Mouse (Mus musculus) midbrain, embryonic 11.5 days (tissue): Measurements from ENCODE around the gene Khk. TPM values are rescaled to one million over a fixed set of nuclear protein-coding genes. Genes with fewer than 3 reads are reported as not detected.

Source experiments
- ATAC-seq: fragments of 200-750 bp; cut with Nextera tagmentation; 2 replicates; pipeline ENCODE4 v1.8.0; 2017; ENCODE audit warnings: moderate TSS enrichment, moderate library complexity; ENCODE audit not compliant: low FRiP score
- DNase-seq: peaks from one replicate; pipeline ENCODE4 v3.0.0; 2015; ENCODE audit warnings: low spot score; ENCODE audit errors: missing footprints
- H3K27ac ChIP-seq: fragments of 300-500 bp; sonication (generic); 2 replicates; pipeline ENCODE4 v1.5.1; 2014; ENCODE audit warnings: low read depth, low read length
- H3K27me3 ChIP-seq: fragments of 300-500 bp; sonication (generic); 2 replicates; pipeline ENCODE4 v1.6.1; 2014; ENCODE audit warnings: mild to moderate bottlenecking, low read length, moderate library complexity, mixed read lengths; ENCODE audit not compliant: control insufficient read depth, insufficient read depth
- H3K36me3 ChIP-seq: fragments of 300-500 bp; sonication (generic); 2 replicates; pipeline ENCODE4 v1.6.1; 2014; ENCODE audit warnings: mild to moderate bottlenecking, low read length, moderate library complexity, mixed read lengths; ENCODE audit not compliant: control insufficient read depth, insufficient read depth
- H3K4me1 ChIP-seq: fragments of 300-500 bp; sonication (generic); 2 replicates; pipeline ENCODE4 v1.6.1; 2014; ENCODE audit warnings: low read length; ENCODE audit not compliant: control insufficient read depth, insufficient read depth
- H3K4me2 ChIP-seq: fragments of 300-500 bp; sonication (generic); 2 replicates; pipeline ENCODE4 v1.6.1; 2014; ENCODE audit warnings: mild to moderate bottlenecking, moderate library complexity
- H3K4me3 ChIP-seq: fragments of 300-500 bp; sonication (generic); 2 replicates; pipeline ENCODE4 v1.5.1; 2014; ENCODE audit warnings: low read depth, low read length
- H3K9ac ChIP-seq: fragments of 300-500 bp; sonication (generic); 2 replicates; pipeline ENCODE4 v1.6.1; 2014; ENCODE audit warnings: low read length
- H3K9me3 ChIP-seq: fragments of 300-500 bp; sonication (generic); 2 replicates; pipeline ENCODE4 v1.6.1; 2016; ENCODE audit warnings: low read length; ENCODE audit not compliant: control insufficient read depth
- WGBS: fragments of 180-500 bp; shearing (Covaris S2); extraction: QIAGEN DNeasy Blood & Tissue Kit; methylation state at CpG from one replicate; pipeline ENCODE4 v1.1.7; 2014; 5-methylcytosine and 5-hydroxymethylcytosine counted together
- polyA plus RNA-seq: library from polyadenylated mRNA; unstranded; fragments of >200 nt; fragmentation: Nextera tagmentation; extraction: Ambion mirVana; gene quantifications from 2 replicates; pipeline ENCODE4 v1.2.1, GENCODE M21; 2014

The Khk gene
- polyA plus RNA-seq, 1 experiment from 2014 or later: 6.9 TPM

DNA sequence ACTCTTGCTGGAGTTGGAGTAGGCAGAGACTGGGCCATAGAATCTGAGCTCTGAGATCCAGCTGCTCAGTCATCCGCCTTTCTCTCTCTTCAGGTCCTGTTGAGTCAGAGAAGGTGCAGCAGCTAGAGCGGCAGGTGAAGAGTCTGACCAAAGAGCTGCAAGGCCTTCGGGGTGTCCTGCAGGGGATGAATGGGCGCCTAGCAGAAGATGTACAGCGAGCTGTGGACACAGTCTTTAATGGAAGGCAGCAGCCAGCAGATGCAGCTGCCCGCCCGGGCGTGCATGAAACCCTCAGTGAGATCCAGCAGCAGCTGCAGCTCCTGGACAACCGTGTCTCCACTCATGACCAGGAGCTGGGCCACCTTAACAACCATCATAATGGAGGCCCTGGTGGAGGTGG, 4.4 kb upstream of the Khk start:
- WGBS: 95% methylated on average over 9 of the region's 9 CpGs
- H3K9me3 ChIP-seq: no peaks in the 10 kb centered on the region
- ATAC-seq: no peak
- no peak for DNase-seq
- H3K9ac ChIP-seq: no peak overlapping the region
- no peaks in the 10 kb centered on the region; the same call in 1 of the 2 replicates for H3K36me3 ChIP-seq
- H3K4me3 ChIP-seq: no peak overlapping the region
- H3K27ac ChIP-seq: no peak overlapping the region
- H3K27me3 ChIP-seq: no peaks in the 10 kb centered on the region; the same call in 1 of the 2 replicates
- peaks cover 23% of the 10 kb centered on the region for H3K4me1 ChIP-seq
- H3K4me2 ChIP-seq: no peak overlapping the region

DNA sequence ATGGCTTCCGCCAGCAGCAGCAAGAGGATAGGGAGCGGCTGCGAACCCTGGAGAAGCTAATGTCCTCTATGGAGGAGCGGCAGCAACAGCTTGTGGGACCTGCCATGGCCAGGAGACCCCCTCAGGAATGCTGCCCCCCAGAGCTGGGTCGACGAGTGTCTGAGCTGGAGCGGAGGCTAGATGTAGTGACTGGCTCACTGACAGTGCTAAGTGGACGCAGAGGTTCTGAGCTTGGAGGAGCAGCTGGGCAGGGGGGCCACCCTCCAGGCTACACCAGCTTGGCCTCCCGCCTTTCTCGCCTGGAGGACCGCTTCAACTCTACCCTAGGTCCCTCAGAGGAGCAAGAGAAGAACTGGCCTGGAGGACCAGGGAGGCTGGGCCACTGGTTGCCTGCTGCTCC, 3.9 kb upstream of the Khk start:
- Histone ChIP-seq H3K4me2 (no peak overlapping the region), H3K9me3 (no peaks in the 10 kb centered on the region), H3K27me3 (no peaks in the 10 kb centered on the region; the same call in 1 of the 2 replicates), H3K4me3 (no peak overlapping the region), H3K36me3 (no peaks in the 10 kb centered on the region; the same call in 1 of the 2 replicates), H3K4me1 (peaks cover 28% of the 10 kb centered on the region), H3K9ac (no peak overlapping the region), H3K27ac (no peak overlapping the region)
- no peak for ATAC-seq
- no peak for DNase-seq
- WGBS: 92% methylated on average over 11 of the region's 11 CpGs

DNA sequence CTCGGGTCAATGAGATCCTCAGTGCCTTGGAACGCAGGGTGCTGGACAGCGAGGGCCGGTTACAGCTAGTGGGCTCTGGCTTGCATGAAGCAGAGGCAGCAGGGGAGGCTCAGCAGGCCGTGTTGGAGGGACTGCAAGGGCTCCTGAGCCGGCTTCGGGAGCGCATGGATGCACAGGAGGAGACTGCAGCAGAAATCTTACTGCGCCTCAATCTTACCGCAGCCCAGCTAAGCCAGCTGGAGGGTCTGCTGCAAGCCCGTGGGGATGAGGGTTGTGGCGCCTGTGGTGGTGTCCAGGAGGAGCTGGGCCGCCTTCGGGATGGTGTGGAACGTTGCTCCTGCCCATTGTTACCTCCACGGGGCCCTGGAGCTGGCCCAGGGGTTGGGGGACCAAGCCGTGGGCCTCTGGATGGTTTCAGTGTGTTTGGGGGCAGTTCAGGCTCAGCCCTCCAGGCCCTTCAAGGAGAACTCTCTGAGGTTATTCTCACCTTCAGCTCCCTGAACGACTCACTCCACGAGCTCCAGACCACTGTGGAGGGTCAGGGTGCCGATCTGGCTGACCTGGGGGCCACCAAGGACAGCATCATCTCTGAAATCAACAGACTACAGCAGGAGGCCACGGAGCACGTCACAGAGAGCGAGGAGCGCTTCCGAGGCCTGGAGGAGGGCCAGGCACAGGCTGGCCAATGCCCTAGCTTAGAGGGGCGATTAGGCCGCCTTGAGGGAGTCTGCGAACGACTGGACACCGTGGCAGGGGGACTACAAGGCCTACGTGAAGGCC, 3.1 kb upstream of the Khk start:
- H3K4me3 ChIP-seq: no peak overlapping the region
- H3K4me2 ChIP-seq: no peak overlapping the region
- 79% methylated on average over 31 of the region's 31 CpGs for WGBS
- no peaks in the 10 kb centered on the region; the same call in 1 of the 2 replicates for H3K36me3 ChIP-seq
- no peaks in the 10 kb centered on the region for H3K9me3 ChIP-seq
- H3K4me1 ChIP-seq: peaks cover 26% of the 10 kb centered on the region
- ATAC-seq: no peak
- no peak overlapping the region for H3K9ac ChIP-seq
- DNase-seq: no peak
- H3K27ac ChIP-seq: no peak overlapping the region
- no peaks in the 10 kb centered on the region; the same call in 1 of the 2 replicates for H3K27me3 ChIP-seq

DNA sequence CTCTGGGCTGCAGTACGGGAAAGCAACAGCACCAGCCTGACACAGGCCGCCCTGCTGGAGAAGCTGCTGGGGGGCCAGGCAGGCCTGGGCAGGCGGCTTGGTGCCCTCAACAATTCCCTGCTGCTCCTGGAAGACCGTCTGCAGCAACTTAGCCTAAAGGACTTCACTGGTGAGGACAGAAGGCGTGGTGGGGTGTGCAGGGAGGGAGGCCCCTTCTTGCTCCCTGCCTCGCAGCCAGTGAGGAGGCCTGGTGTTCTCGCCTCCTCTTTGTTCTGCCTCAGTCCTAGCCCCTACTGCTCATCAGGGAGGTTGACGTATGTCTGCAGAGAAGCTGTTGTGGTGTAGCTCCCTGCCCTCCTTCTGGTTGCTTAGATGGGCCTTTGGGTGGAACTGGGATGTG, 2.5 kb upstream of the Khk start:
- peaks cover 21% of the 10 kb centered on the region for H3K4me1 ChIP-seq
- H3K9ac ChIP-seq: no peak overlapping the region
- DNase-seq (no peak), ATAC-seq (no peak)
- no peaks in the 10 kb centered on the region for H3K9me3 ChIP-seq
- no peak overlapping the region for H3K4me2 ChIP-seq
- no peaks in the 10 kb centered on the region; the same call in 1 of the 2 replicates for H3K27me3 ChIP-seq
- no peak overlapping the region for H3K4me3 ChIP-seq
- 69% methylated on average over 8 of the region's 8 CpGs for WGBS
- H3K36me3 ChIP-seq: no peaks in the 10 kb centered on the region; the same call in 1 of the 2 replicates
- H3K27ac ChIP-seq: no peak overlapping the region

DNA sequence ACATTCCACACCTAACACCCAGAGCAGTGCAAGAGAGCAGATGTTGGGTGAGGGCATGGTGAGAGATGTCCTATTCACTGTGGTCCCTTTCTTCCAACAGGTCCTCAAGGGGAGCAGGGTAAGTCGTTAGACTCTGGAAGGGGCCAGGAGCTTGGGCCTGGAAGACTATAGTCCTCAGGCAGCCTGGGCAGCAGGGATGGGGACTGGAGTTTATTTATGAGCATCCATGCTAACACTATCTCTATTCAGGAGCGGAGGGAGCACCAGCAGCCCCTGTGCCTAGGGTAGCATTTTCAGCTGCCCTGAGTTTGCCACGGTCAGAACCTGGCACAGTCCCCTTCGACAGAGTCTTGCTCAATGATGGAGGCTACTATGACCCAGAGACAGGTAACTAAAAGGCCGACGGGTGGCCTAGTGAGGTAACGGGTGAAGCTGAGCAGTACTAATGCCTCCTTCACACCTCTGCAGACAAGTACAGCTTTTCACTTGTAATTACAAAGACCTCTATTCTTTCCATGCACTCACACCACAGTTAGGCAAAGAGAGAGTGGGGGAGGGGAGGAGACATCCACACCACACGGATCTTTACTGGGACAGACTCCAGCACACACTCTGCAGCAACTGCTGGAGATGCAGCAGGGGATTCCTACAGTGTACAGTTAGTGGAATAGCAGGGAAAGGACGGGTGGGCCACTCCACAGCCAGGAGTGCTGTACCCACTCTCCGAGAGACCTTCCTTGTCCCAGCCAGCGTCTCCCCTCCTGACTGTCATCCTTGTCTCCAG, 1.2 kb upstream of the Khk start:
- H3K27ac ChIP-seq: no peak overlapping the region
- DNase-seq: no peak
- no peak for ATAC-seq
- no peaks in the 10 kb centered on the region for H3K9me3 ChIP-seq
- no peak overlapping the region for H3K4me2 ChIP-seq
- no peak overlapping the region for H3K4me3 ChIP-seq
- H3K9ac ChIP-seq: no peak overlapping the region
- 72% methylated on average over 11 of the region's 11 CpGs for WGBS
- H3K27me3 ChIP-seq: no peaks in the 10 kb centered on the region; the same call in 1 of the 2 replicates
- peaks cover 19% of the 10 kb centered on the region for H3K4me1 ChIP-seq
- H3K36me3 ChIP-seq: no peaks in the 10 kb centered on the region; the same call in 1 of the 2 replicates

DNA sequence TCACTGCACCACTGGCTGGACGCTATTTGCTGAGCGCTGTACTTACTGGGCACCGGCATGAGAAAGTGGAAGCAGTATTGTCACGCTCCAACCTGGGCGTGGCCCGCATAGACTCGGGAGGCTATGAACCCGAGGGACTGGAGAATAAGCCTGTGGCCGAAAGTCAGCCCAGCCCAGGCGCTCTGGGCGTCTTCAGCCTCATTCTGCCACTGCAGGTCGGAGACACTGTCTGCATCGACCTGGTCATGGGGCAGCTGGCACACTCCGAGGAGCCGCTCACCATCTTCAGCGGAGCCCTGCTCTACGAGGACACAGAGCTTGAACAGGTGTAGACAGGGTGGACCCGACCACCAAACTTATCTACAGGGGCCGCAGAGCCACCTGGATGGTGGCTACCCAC, 610 bp upstream of the Khk start:
- Histone ChIP-seq H3K9ac (no peak overlapping the region), H3K4me2 (no peak overlapping the region), H3K9me3 (no peaks in the 10 kb centered on the region), H3K36me3 (no peaks in the 10 kb centered on the region; the same call in 1 of the 2 replicates), H3K27me3 (no peaks in the 10 kb centered on the region; the same call in 1 of the 2 replicates), H3K4me1 (peaks cover 16% of the 10 kb centered on the region), H3K4me3 (no peak overlapping the region), H3K27ac (no peak overlapping the region)
- 67% methylated on average over 19 of the region's 19 CpGs for WGBS
- no peak; the same call in 1 of the 2 replicates for ATAC-seq
- no peak for DNase-seq

DNA sequence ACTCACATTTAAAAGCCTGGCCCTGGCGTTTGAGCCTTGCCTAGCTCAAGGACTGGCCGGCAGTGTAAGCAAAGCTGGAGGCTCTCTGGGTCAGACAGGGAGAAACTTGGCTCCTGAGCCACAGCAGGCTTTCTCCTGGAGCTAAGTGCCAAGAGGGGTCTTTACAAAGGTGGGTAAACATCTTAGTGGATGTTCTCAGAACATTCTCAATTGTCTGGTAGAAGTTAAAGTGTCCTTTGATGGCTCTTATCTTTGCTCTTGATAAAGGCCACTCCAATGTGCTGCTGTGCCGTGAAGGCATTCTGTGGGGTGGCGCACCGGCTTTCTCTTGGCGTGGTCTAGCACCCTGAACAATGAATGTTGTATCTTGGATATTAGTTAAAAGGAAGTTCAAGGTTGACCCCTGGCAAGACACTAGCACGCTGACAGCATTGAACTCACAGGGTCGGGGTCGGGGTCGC, 1.4 kb downstream of the Khk start:
- no peak for DNase-seq
- WGBS: 73% methylated on average over 10 of the region's 10 CpGs
- no peak for ATAC-seq
- Histone ChIP-seq H3K27ac (no peak overlapping the region), H3K9ac (no peak overlapping the region), H3K4me1 (peaks cover 10% of the 10 kb centered on the region), H3K4me2 (peak overlapping the region; percentile 86; the same call in 1 of the 2 replicates), H3K4me3 (no peak overlapping the region), H3K27me3 (no peaks in the 10 kb centered on the region; the same call in 1 of the 2 replicates), H3K36me3 (no peaks in the 10 kb centered on the region; the same call in 1 of the 2 replicates), H3K9me3 (no peaks in the 10 kb centered on the region)

DNA sequence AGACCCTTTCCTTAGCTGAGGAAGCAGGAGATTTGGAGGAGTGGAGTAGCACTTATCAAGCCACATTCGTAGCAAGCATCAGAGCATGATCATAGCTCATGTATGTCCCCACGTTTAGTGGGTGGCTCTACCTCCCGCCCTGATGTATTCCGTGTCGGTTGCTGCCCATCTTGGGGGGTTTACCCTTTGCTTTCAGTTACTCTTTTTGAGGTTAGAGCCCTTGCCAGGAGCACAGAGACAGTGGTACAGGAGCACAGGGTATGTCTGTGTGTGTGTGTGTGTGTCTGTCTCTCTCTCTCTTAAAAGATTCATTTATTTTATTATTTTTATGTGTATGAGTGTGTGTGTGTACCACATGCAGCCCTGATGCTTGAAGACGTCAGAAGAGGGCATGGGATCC, 1.9 kb downstream of the Khk start:
- Histone ChIP-seq H3K4me2 (no peak overlapping the region), H3K27me3 (no peaks in the 10 kb centered on the region; the same call in 1 of the 2 replicates), H3K36me3 (no peaks in the 10 kb centered on the region; the same call in 1 of the 2 replicates), H3K27ac (no peak overlapping the region), H3K4me1 (peaks cover 10% of the 10 kb centered on the region), H3K9me3 (no peaks in the 10 kb centered on the region), H3K9ac (no peak overlapping the region), H3K4me3 (no peak overlapping the region)
- WGBS: 92% methylated on average over 6 of the region's 6 CpGs
- no peak for ATAC-seq
- DNase-seq: no peak

DNA sequence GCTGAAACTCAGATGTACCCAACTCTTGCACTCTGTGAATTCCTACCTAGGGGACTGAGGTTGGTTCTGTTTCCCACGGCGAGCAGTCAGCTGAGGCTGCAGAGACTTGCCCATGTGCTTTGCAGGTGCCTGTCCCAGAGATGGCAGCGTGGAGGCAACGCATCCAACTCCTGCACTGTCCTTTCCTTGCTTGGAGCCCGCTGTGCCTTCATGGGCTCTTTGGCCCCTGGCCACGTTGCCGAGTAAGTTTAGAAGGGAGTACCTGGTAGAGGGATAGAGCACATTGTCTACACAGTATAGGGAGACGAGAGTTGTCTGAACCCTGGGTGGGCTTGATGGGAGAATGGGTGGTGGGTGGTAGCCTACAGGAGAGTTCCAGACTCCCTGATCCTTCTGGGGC, 3.4 kb downstream of the Khk start:
- no peak for ATAC-seq
- Histone ChIP-seq H3K9me3 (no peaks in the 10 kb centered on the region), H3K4me1 (peaks cover 10% of the 10 kb centered on the region), H3K36me3 (no peaks in the 10 kb centered on the region), H3K27ac (no peak overlapping the region), H3K4me3 (no peak overlapping the region), H3K27me3 (no peaks in the 10 kb centered on the region; the same call in 1 of the 2 replicates), H3K9ac (no peak overlapping the region), H3K4me2 (no peak overlapping the region)
- no peak for DNase-seq
- 82% methylated on average over 8 of the region's 8 CpGs for WGBS
